Mouse (Mus musculus) liver, embryonic 14.5 days (tissue): ENCODE results near the gene Pold2. TPM values are rescaled to one million over a fixed set of nuclear protein-coding genes. Genes with fewer than 3 reads are reported as not detected.

Experiments
- ATAC-seq: fragments of 200-750 bp; cut with Nextera tagmentation; 2 replicates; pipeline ENCODE4 v1.8.0; 2017; ENCODE audit warnings: moderate number of reproducible peaks, mild to moderate bottlenecking, moderate library complexity; ENCODE audit not compliant: insufficient read depth
- DNase-seq, 3 experiments: peaks; one replicate each; pipeline ENCODE4 v3.0.0-alpha.2; 2012 to 2013; ENCODE audit warnings: low read depth in 3 of 3, low spot score in 3 of 3
- H3K27ac ChIP-seq: fragments of 300-500 bp; sonication (generic); 2 replicates; pipeline ENCODE4 v1.5.1; 2014; ENCODE audit warnings: moderate library complexity, mild to moderate bottlenecking, control low read depth, inconsistent platforms
- H3K27me3 ChIP-seq: fragments of 300-500 bp; sonication (generic); 2 replicates; pipeline ENCODE4 v1.6.1; 2014; ENCODE audit warnings: mild to moderate bottlenecking, low read length, moderate library complexity; ENCODE audit not compliant: control insufficient read depth, insufficient read depth
- H3K36me3 ChIP-seq: fragments of 300-500 bp; sonication (generic); replicated peaks from 2 replicates; pipeline ENCODE4 v1.6.1; 2014; ENCODE audit warnings: low read depth; ENCODE audit not compliant: control insufficient read depth, insufficient read depth
- H3K4me1 ChIP-seq, 2 experiments: fragments of 200-500 bp in 1 of 2; fragments of 300-500 bp in 1 of 2; sonication (generic) in 1 of 2; replicated peaks; 2 replicates each; pipeline ENCODE4 v1.6.1; 2012 to 2014; ENCODE audit warnings: antibody characterized with exemption in 1 of 2, inconsistent platforms in 1 of 2, low read length in 1 of 2; ENCODE audit not compliant: control insufficient read depth in 2 of 2, insufficient read depth in 2 of 2
- H3K4me2 ChIP-seq: fragments of 300-500 bp; sonication (generic); 2 replicates; pipeline ENCODE4 v1.6.1; 2014; ENCODE audit warnings: low read depth, mild to moderate bottlenecking, control low read depth, moderate library complexity
- H3K4me3 ChIP-seq, 2 experiments: fragments of 200-500 bp in 1 of 2; fragments of 300-500 bp in 1 of 2; sonication (generic) in 1 of 2; 2 replicates each; pipeline ENCODE4 v1.5.1; 2012 to 2014; ENCODE audit warnings: low read depth in 2 of 2, low read length in 2 of 2, mild to moderate bottlenecking in 2 of 2, control low read depth in 1 of 2, inconsistent platforms in 1 of 2, moderate library complexity in 1 of 2; ENCODE audit not compliant: insufficient read depth in 1 of 2
- H3K9ac ChIP-seq: fragments of 300-500 bp; sonication (generic); replicated peaks from 2 replicates; pipeline ENCODE4 v1.6.1; 2014; ENCODE audit warnings: mild to moderate bottlenecking, control low read depth, moderate library complexity
- H3K9me3 ChIP-seq: fragments of 300-500 bp; sonication (generic); 2 replicates; pipeline ENCODE4 v1.6.1; 2016; ENCODE audit warnings: low read length, mixed read lengths; ENCODE audit not compliant: control insufficient read depth
- CTCF ChIP-seq: IDR thresholded peaks from 2 replicates; pipeline ENCODE4 v1.5.1; 2016; ENCODE audit warnings: antibody characterized with exemption, low read depth, control low read depth
- EP300 ChIP-seq: IDR thresholded peaks from 2 replicates; pipeline ENCODE4 v1.6.1; 2016; ENCODE audit warnings: antibody characterized with exemption, low read depth
- WGBS: fragments of 180-500 bp; shearing (Covaris S2); extraction: QIAGEN DNeasy Blood & Tissue Kit; methylation state at CpG from one replicate; pipeline ENCODE4 v1.1.7; 2014; ENCODE audit not compliant: insufficient replicate concordance; 5-methylcytosine and 5-hydroxymethylcytosine counted together
- polyA plus RNA-seq, 2 experiments: library from polyadenylated mRNA; depleted of rRNA in 1 of 2; stranded (reverse) in 1 of 2; unstranded in 1 of 2; fragments of >200 nt; fragmentation: Nextera tagmentation in 1 of 2; extraction: Ambion mirVana in 1 of 2; gene quantifications; 2 replicates each; pipeline versions ENCODE4 v1.2.1 to v1.2.3; 2012 to 2014

The Pold2 gene
- polyA plus RNA-seq, 2 experiments: 54.8 to 58.7 TPM

- ATAC-seq (no peak), DNase-seq (no peak)
- H3K4me2 ChIP-seq: no peak overlapping the region
- H3K4me3 ChIP-seq: no peak overlapping the region
- no peaks in the 10 kb centered on the region for H3K9me3 ChIP-seq
- H3K4me1 ChIP-seq: peaks cover 4 to 6% of the 10 kb centered on the region in 2 experiments
- TF ChIP-seq CTCF (no peak), EP300 (no peak)
- H3K9ac ChIP-seq: no peak overlapping the region
- peaks cover 26% of the 10 kb centered on the region for H3K36me3 ChIP-seq
- H3K27me3 ChIP-seq: no peaks in the 10 kb centered on the region
- WGBS: 85% methylated on average over 9 of the region's 9 CpGs
- H3K27ac ChIP-seq: no peak overlapping the region
Measured at GRCm38 (mm10) chr11:5873192-5873591, 4.9 kb downstream of the Pold2 start.

DNA sequence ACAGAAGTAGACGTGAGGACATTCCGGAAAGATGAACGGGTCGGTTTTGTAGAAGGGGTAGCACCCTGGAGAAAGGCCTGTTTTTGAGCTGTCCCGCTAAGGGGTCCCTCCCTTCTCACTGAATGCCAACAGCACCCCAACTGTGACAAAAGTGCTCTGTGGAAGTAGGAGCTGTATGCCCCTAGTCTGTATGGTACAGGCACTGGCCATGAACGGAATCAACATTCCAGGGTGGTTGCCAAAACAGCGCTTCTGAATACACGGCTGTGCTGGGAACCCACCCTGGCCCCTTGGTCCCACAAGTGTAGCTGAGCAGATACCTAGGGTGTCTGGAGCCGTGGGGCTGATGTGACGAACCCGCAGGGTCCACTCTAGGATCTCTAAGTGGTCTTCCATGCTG is 5.4 kb downstream of the Pold2 start:
- H3K27ac ChIP-seq: no peak overlapping the region
- WGBS: 84% methylated on average over 11 of the region's 11 CpGs
- ATAC-seq (no peak), DNase-seq (no peak)
- H3K36me3 ChIP-seq: peaks cover 26% of the 10 kb centered on the region
- no peaks in the 10 kb centered on the region for H3K27me3 ChIP-seq
- H3K4me2 ChIP-seq: no peak overlapping the region
- no peak for TF ChIP-seq EP300
- peaks cover 4 to 6% of the 10 kb centered on the region in 2 experiments for H3K4me1 ChIP-seq
- H3K4me3 ChIP-seq: no peak overlapping the region
- no peak overlapping the region for H3K9ac ChIP-seq
- no peaks in the 10 kb centered on the region for H3K9me3 ChIP-seq

GRCm38 (mm10) chr11:5870069-5870468 is 8.0 kb downstream of the Pold2 start:
- no peak for TF ChIP-seq EP300
- H3K9ac ChIP-seq: no peak overlapping the region
- ATAC-seq (no peak), DNase-seq (no peak)
- 86% methylated on average over 16 of the region's 16 CpGs for whole genome bisulfite sequencing
- no peaks in the 10 kb centered on the region for H3K27me3 ChIP-seq
- H3K4me1 ChIP-seq: no peaks in the 10 kb centered on the region
- no peak overlapping the region for H3K4me2 ChIP-seq
- peaks cover 26% of the 10 kb centered on the region for H3K36me3 ChIP-seq
- H3K4me3 ChIP-seq: no peak overlapping the region
- no peak overlapping the region for H3K27ac ChIP-seq
- H3K9me3 ChIP-seq: no peaks in the 10 kb centered on the region

- H3K27me3 ChIP-seq: no peaks in the 10 kb centered on the region
- no peaks in the 10 kb centered on the region for H3K9me3 ChIP-seq
- ATAC-seq: no peak
- DNase-seq: no peak
- H3K4me1 ChIP-seq: no peaks in the 10 kb centered on the region
- peaks cover 23% of the 10 kb centered on the region for H3K36me3 ChIP-seq
- 86% methylated on average over 16 of the region's 16 CpGs for WGBS
- no peak overlapping the region for H3K9ac ChIP-seq
- no peak overlapping the region for H3K4me2 ChIP-seq
- TF ChIP-seq EP300: no peak
- no peak overlapping the region for H3K4me3 ChIP-seq
- no peak overlapping the region for H3K27ac ChIP-seq
Measured at GRCm38 (mm10) chr11:5869331-5869730, 8.8 kb downstream of the Pold2 start.

- H3K4me3 ChIP-seq: no peak overlapping the region
- TF ChIP-seq EP300 (no peak), CTCF (no peak)
- H3K4me1 ChIP-seq: no peaks in the 10 kb centered on the region
- H3K27me3 ChIP-seq: no peaks in the 10 kb centered on the region; the same call in 1 of the 2 replicates
- WGBS: 72% methylated on average over 12 of the region's 12 CpGs
- H3K9ac ChIP-seq: no peak overlapping the region
- DNase-seq (no peak), ATAC-seq (no peak)
- H3K36me3 ChIP-seq: peaks cover 15% of the 10 kb centered on the region
- no peaks in the 10 kb centered on the region for H3K9me3 ChIP-seq
- no peak overlapping the region for H3K27ac ChIP-seq
- H3K4me2 ChIP-seq: no peak overlapping the region
Measured at GRCm38 (mm10) chr11:5868324-5868723, 9.8 kb downstream of the Pold2 start.
